Mouse (Mus musculus) embryonic facial prominence, embryonic 11.5 days (tissue): ENCODE data around the gene Plcg2. TPM values are rescaled to one million over a fixed set of nuclear protein-coding genes. Genes with fewer than 3 reads are reported as not detected.

Experiments
- ATAC-seq: fragments of 200-750 bp; cut with Nextera tagmentation; replicated peaks from 2 replicates; pipeline ENCODE4 v1.8.0; 2017; ENCODE audit warnings: low read depth; ENCODE audit not compliant: insufficient number of reproducible peaks, low FRiP score, low TSS enrichment
- DNase-seq: peaks from one replicate; pipeline ENCODE4 v3.0.0-alpha.2; 2015; ENCODE audit warnings: low spot score
- H3K27ac ChIP-seq: fragments of 300-500 bp; sonication (generic); replicated peaks from 2 replicates; pipeline ENCODE4 v1.5.1; 2014; ENCODE audit warnings: mild to moderate bottlenecking, low read depth, low read length, control low read depth
- H3K27me3 ChIP-seq: fragments of 300-500 bp; sonication (generic); 2 replicates; pipeline ENCODE4 v1.6.1; 2014; ENCODE audit warnings: mild to moderate bottlenecking, low read length, moderate library complexity, mixed read lengths; ENCODE audit not compliant: control insufficient read depth, insufficient read depth
- H3K36me3 ChIP-seq: fragments of 300-500 bp; sonication (generic); replicated peaks from 2 replicates; pipeline ENCODE4 v1.6.1; 2014; ENCODE audit warnings: low read depth, mild to moderate bottlenecking, low read length, moderate library complexity, mixed read lengths; ENCODE audit not compliant: control insufficient read depth, insufficient read depth
- H3K4me1 ChIP-seq: fragments of 300-500 bp; sonication (generic); 2 replicates; pipeline ENCODE4 v1.6.1; 2014; ENCODE audit warnings: low read length, mixed read lengths; ENCODE audit not compliant: control insufficient read depth, insufficient read depth
- H3K4me2 ChIP-seq: fragments of 300-500 bp; sonication (generic); 2 replicates; pipeline ENCODE4 v1.6.1; 2014; ENCODE audit warnings: low read depth, mild to moderate bottlenecking, control low read depth, low read length, moderate library complexity
- H3K4me3 ChIP-seq: fragments of 300-500 bp; sonication (generic); 2 replicates; pipeline ENCODE4 v1.5.1; 2014; ENCODE audit warnings: low read depth, low read length, control low read depth
- H3K9ac ChIP-seq: fragments of 300-500 bp; sonication (generic); replicated peaks from 2 replicates; pipeline ENCODE4 v1.6.1; 2014; ENCODE audit warnings: mild to moderate bottlenecking, control low read depth, low read length
- H3K9me3 ChIP-seq: fragments of 300-500 bp; sonication (generic); replicated peaks from 2 replicates; pipeline ENCODE4 v1.6.1; 2016; ENCODE audit warnings: mild to moderate bottlenecking, low read length, inconsistent platforms, mixed read lengths; ENCODE audit not compliant: control insufficient read depth
- WGBS: fragments of 180-500 bp; shearing (Covaris S2); extraction: QIAGEN DNeasy Blood & Tissue Kit; methylation state at CpG from one replicate; pipeline ENCODE4 v1.1.7; 2014; 5-methylcytosine and 5-hydroxymethylcytosine counted together
- polyA plus RNA-seq: library from polyadenylated mRNA; unstranded; fragments of >200 nt; fragmentation: Nextera tagmentation; extraction: Ambion mirVana; gene quantifications from 2 replicates; pipeline ENCODE4 v1.2.1, GENCODE M21; 2014

Plcg2 gene
- polyA plus RNA-seq, 1 experiment from 2014 or later: 1.8 TPM

DNA sequence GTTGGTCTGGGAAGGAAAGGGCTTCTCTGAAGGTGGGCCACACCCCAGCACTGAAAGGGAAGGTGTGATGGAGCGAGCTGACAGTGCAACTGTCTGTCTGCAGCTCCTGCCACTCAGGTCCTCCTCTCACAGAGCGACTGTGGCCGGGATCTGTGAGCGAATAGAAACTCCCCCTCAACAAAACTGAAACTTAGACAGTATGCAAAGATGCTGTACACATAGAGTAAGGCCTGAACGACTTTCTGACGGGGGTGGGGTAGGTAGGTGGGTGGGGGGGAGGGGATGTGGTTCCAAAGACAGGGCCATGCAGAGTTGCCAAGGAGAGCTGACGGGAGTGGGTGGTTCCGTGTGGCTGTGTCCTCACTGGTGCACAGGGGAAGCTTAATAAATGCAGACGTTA, 19.8 kb downstream of the Plcg2 start:
- no peaks in the 10 kb centered on the region for H3K27me3 ChIP-seq
- H3K4me1 ChIP-seq: no peaks in the 10 kb centered on the region
- no peak overlapping the region for H3K9ac ChIP-seq
- 85% methylated on average over 9 of the region's 9 CpGs for WGBS
- H3K4me2 ChIP-seq: no peak overlapping the region
- no peaks in the 10 kb centered on the region for H3K36me3 ChIP-seq
- ATAC-seq (no peak), DNase-seq (no peak)
- no peak overlapping the region for H3K4me3 ChIP-seq
- no peak overlapping the region for H3K27ac ChIP-seq
- no peaks in the 10 kb centered on the region for H3K9me3 ChIP-seq

DNA sequence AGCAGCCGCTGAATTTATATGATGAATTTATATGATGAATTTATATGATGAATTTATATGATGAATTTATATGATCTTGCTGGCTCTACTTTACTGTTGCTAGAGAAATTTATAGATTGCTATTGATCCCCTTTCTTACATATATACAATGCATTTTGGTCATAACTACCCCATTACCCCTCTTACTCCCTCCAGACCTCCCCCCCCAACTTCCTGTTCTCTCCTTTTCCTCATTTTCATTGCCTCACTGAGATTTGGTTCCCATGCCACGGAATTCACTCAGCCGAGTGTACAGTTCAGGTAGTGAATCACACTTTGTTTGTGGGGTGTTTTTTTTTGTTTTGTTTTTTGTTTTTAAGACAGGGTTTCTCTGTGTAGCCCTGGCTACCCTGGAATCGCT, 20.8 kb downstream of the Plcg2 start:
- H3K9me3 ChIP-seq: no peaks in the 10 kb centered on the region
- no peak overlapping the region for H3K27ac ChIP-seq
- no peak overlapping the region for H3K9ac ChIP-seq
- ATAC-seq: no peak
- no peak overlapping the region for H3K4me3 ChIP-seq
- H3K4me1 ChIP-seq: no peaks in the 10 kb centered on the region
- DNase-seq: no peak
- WGBS: 79% methylated on average over 4 of the region's 4 CpGs
- no peak overlapping the region for H3K4me2 ChIP-seq
- no peaks in the 10 kb centered on the region for H3K36me3 ChIP-seq
- H3K27me3 ChIP-seq: no peaks in the 10 kb centered on the region

DNA sequence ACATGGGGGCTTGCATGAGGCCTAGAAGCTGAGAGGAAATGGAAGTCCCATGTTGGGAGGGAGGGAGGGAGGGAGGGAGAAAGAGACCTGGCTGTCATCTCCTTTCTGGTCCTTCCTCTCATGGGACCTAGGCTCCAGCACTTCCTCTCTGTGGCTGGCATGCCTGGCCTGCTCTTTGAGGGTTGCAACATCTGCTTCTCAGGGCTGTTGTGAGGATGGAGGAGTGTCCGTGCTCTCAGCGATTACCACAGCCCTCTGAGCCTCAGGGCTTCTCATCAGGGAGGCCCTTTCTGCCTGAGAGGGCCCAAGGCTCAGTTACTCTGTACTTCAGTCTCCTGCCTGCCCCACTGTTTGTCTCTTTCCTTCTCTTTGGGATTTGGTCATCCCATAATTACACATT, 28.1 kb downstream of the Plcg2 start:
- H3K36me3 ChIP-seq: no peaks in the 10 kb centered on the region
- no peak for DNase-seq
- no peak for ATAC-seq
- H3K9me3 ChIP-seq: no peaks in the 10 kb centered on the region
- 22% methylated on average over 2 of the region's 2 CpGs for WGBS
- H3K27ac ChIP-seq: no peak overlapping the region
- no peak overlapping the region for H3K4me3 ChIP-seq
- H3K9ac ChIP-seq: no peak overlapping the region
- H3K4me2 ChIP-seq: no peak overlapping the region
- no peaks in the 10 kb centered on the region for H3K4me1 ChIP-seq
- no peaks in the 10 kb centered on the region for H3K27me3 ChIP-seq

DNA sequence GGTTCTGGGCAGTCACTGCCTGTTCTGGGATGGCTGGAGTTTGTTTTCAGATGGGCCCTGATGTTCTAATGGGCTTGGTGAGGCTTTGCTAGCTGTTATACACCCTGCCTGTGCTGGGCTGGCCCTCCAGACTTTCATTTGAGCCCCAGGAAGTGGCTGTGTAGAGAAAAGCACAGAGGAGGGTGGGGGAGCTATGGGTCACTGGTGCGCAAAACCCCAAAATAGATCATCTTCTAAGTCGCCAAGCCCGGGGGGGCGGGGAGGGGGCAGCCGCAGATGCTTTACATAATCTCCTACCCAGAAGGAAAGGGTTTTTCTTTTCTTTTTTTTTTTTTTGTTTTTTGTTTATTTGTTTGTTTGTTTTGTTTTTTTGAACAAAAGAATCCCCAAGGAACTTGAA, 29.9 kb downstream of the Plcg2 start:
- WGBS: 76% methylated on average over 5 of the region's 5 CpGs
- Histone ChIP-seq H3K36me3 (no peaks in the 10 kb centered on the region), H3K27ac (no peak overlapping the region), H3K4me1 (no peaks in the 10 kb centered on the region), H3K9me3 (no peaks in the 10 kb centered on the region), H3K4me2 (no peak overlapping the region), H3K4me3 (no peak overlapping the region), H3K9ac (no peak overlapping the region), H3K27me3 (no peaks in the 10 kb centered on the region)
- DNase-seq (no peak), ATAC-seq (no peak)

DNA sequence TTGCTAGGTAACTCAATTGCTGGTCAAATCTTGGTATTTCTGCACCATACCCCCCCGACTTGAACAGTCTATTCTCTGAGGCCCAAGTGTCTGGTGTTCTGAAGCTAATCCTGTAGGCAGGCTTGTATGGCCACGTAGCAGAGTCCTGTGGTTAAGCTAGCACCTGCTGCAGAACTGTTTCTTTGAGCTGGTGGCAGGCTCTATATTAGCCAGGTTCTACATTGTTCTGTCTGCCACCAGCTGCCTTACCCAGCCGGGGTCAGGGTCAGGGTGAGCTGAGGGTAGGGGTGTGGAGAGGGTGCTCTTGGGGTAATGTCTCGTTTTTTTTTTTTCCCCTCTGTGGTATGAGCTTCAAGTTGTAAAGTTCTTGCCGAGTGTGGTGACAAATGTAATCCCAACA, 31.1 kb downstream of the Plcg2 start:
- DNase-seq (no peak), ATAC-seq (no peak)
- H3K27me3 ChIP-seq: no peaks in the 10 kb centered on the region
- no peaks in the 10 kb centered on the region for H3K9me3 ChIP-seq
- 84% methylated on average over 5 of the region's 5 CpGs for WGBS
- H3K4me1 ChIP-seq: no peaks in the 10 kb centered on the region
- no peaks in the 10 kb centered on the region for H3K36me3 ChIP-seq
- no peak overlapping the region for H3K4me2 ChIP-seq
- no peak overlapping the region for H3K9ac ChIP-seq
- no peak overlapping the region for H3K4me3 ChIP-seq
- H3K27ac ChIP-seq: no peak overlapping the region

DNA sequence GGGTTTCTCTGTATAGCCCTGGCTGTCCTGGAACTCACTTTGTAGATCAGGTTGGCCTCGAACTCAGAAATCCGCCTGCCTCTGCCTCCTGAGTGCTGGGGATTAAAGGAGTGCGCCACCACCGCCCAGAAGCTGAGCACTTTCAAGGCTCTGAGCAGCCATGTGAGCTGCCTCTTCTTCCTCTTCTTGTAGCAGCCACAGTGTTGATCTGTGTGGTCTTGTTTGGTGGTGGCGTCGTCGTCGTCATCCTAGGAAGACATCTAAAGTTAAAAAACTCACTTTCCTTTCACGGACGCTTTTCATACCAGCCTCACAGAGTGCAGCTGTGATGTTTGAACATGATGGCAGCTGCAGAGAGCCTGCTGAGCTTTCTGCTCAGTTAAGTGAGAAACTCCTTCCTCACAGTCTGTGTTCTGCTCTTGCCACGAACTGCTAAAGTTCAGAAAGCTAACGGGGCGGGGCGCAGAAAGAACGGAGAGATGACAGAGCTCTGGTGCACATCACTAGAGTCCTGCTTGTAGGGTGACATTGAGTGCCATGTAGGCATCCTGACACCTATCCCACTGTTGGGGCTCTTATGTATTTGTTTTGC, 34.4 kb downstream of the Plcg2 start:
- Histone ChIP-seq H3K9me3 (no peaks in the 10 kb centered on the region), H3K4me3 (no peak overlapping the region), H3K4me2 (no peak overlapping the region), H3K27ac (no peak overlapping the region), H3K36me3 (no peaks in the 10 kb centered on the region), H3K4me1 (no peaks in the 10 kb centered on the region), H3K9ac (no peak overlapping the region), H3K27me3 (no peaks in the 10 kb centered on the region)
- no peak for DNase-seq
- ATAC-seq: no peak
- WGBS: 88% methylated on average over 15 of the region's 15 CpGs

DNA sequence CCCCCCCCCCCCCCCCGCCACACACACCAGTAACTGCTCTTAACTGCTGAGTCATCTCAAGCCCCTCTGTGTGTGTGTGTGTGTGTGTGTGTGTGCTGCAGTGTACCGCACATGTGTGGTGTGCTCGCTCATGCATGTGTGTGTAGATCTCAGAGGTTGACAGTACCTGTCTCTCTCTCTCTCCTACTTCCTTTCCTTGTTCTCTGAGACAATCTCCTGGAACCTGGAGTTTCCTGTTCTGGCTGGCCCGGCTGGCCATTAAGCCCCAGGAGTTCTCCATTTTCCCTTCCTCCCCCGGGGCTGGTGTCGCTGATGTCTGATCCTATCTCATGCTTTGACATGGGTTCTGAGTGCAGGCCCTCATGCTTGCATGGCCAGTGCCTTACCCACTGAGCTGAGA, 38.8 kb downstream of the Plcg2 start:
- no peaks in the 10 kb centered on the region for H3K27me3 ChIP-seq
- no peak overlapping the region for H3K9ac ChIP-seq
- H3K9me3 ChIP-seq: no peaks in the 10 kb centered on the region
- no peaks in the 10 kb centered on the region for H3K4me1 ChIP-seq
- no peaks in the 10 kb centered on the region for H3K36me3 ChIP-seq
- no peak overlapping the region for H3K4me2 ChIP-seq
- no peak overlapping the region for H3K27ac ChIP-seq
- H3K4me3 ChIP-seq: no peak overlapping the region
- 63% methylated on average over 5 of the region's 6 CpGs for WGBS
- no peak for ATAC-seq
- DNase-seq: no peak

DNA sequence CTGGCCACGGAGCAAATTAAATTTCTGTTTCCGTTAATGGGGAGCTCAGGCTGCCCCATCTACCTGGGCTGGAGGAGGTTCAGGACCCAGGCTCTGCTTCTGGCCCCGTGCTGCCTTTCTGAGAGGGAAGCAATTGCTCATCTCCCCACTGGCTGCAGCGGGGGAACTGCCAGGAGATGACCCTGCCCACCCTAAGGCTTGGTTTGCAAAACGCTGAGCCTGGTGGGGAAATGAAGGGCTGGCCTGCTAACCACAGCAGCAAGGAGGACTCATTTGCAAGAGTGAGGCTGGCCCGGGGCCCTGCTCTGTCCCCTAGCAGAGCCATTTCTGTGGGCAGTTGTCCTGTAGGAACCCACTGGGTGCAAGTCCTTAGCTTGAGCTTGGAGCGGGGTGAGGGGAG, 39.7 kb downstream of the Plcg2 start:
- 56% methylated on average over 7 of the region's 7 CpGs for WGBS
- no peak for DNase-seq

More for the DNA sequence above, 39.7 kb downstream of the Plcg2 start:
- H3K4me3 ChIP-seq: no peak overlapping the region
- H3K4me2 ChIP-seq: no peak overlapping the region
- no peak overlapping the region for H3K9ac ChIP-seq
- ATAC-seq: no peak
- H3K9me3 ChIP-seq: no peaks in the 10 kb centered on the region
- no peaks in the 10 kb centered on the region for H3K27me3 ChIP-seq
- H3K4me1 ChIP-seq: no peaks in the 10 kb centered on the region
- no peak overlapping the region for H3K27ac ChIP-seq
- no peaks in the 10 kb centered on the region for H3K36me3 ChIP-seq
